Mouse (Mus musculus) limb, embryonic 10.5 days (tissue): ENCODE results near the gene Vax1. TPM values are rescaled to one million over a fixed set of nuclear protein-coding genes. Genes with fewer than 3 reads are reported as not detected.

Source experiments
- DNase-seq: peaks from one replicate; pipeline ENCODE4 v3.0.0-alpha.2; 2017; ENCODE audit warnings: low spot score
- H3K27ac ChIP-seq: fragments of 300-500 bp; sonication (generic); 2 replicates; pipeline ENCODE4 v1.5.1; 2016; ENCODE audit warnings: mild to moderate bottlenecking
- H3K27me3 ChIP-seq: fragments of 300-500 bp; sonication (generic); 2 replicates; pipeline ENCODE4 v1.6.1; 2016; ENCODE audit warnings: low read depth, mild to moderate bottlenecking; ENCODE audit not compliant: poor library complexity, severe bottlenecking
- H3K36me3 ChIP-seq: fragments of 300-500 bp; sonication (generic); 2 replicates; pipeline ENCODE4 v1.6.1; 2016; ENCODE audit warnings: mild to moderate bottlenecking, moderate library complexity
- H3K4me1 ChIP-seq: fragments of 300-500 bp; sonication (generic); 2 replicates; pipeline ENCODE4 v1.6.1; 2016
- H3K4me3 ChIP-seq: fragments of 300-500 bp; sonication (generic); 2 replicates; pipeline ENCODE4 v1.5.1; 2016; ENCODE audit warnings: mild to moderate bottlenecking, moderate library complexity
- H3K9me3 ChIP-seq: fragments of 300-500 bp; sonication (generic); replicated peaks from 2 replicates; pipeline ENCODE4 v1.6.1; 2016; ENCODE audit warnings: mild to moderate bottlenecking
- WGBS: fragments of 180-500 bp; shearing (Covaris S2); methylation state at CpG from one replicate; pipeline ENCODE4 v1.1.7; 2016; 5-methylcytosine and 5-hydroxymethylcytosine counted together
- polyA plus RNA-seq: library from polyadenylated mRNA; unstranded; fragments of >200 nt; fragmentation: Nextera tagmentation; extraction: Ambion mirVana; gene quantifications from 2 replicates; pipeline ENCODE4 v1.2.1, GENCODE M21; 2016

Gene Vax1
- polyA plus RNA-seq, 1 experiment from 2014 or later, result not detected

DNA sequence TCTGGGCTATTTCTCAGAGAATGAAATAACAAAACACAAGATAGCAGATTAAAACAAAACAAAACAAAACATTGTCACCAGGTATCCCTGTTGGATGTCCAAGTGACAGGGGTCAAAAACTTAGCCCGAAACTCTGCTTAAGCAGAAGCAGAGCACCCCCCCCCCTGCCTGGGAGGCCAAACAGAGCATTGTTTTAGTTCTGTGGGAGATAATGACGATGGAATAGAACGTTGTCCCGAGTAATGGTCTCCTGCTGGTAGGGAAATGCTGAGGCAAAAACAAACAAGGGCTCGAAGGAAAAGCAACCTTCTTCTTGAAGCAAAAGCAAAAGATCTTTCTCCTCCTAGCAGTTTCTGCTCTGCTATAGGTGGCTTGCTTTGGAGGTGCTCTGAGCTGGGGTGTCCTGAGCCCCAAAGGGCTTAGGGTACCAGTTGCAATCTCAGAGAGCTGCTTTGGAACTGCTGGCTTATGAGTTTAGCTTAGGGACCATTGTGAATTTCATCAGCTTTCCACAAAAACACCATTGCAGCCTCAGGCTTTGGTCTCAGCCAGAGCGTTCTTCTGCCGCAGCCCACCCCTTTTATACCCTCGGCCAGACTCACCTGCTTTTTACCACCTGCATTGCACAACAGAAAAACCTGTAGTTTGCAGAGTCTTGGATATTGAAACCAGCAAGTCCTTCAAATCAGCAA, 20.7 kb upstream of the Vax1 start:
- H3K9me3 ChIP-seq, result no peaks in the 10 kb centered on the region
- peaks cover 100% of the 10 kb centered on the region for H3K27me3 ChIP-seq
- peaks cover 28% of the 10 kb centered on the region for H3K4me1 ChIP-seq
- H3K27ac ChIP-seq, result no peak overlapping the region
- under 1% methylated on average over 8 of the region's 8 CpGs for WGBS
- H3K36me3 ChIP-seq, result no peaks in the 10 kb centered on the region
- DNase-seq, result peak; percentile 40
- H3K4me3 ChIP-seq, result no peak overlapping the region

DNA sequence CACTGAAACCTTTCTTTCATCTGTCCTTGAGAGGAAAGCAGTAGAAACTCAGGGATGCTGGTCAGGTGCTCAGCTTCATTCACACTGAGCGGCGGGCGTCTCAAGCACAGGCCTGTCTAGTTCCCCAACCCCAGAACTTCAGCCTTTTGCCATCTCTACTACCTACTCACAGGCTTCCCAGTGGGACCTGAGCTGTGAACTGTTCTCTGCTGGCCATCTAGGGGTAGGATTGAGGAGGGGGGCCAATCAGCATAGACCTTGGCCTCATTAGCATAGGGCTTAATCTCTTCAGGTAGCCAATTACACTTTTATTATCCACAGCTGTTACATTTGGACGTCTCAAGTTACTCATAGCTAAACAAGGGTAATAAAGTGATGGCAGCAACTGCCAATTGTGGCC, 19.1 kb upstream of the Vax1 start:
- H3K27ac ChIP-seq, result no peak overlapping the region
- H3K9me3 ChIP-seq, result no peaks in the 10 kb centered on the region
- peaks cover 16% of the 10 kb centered on the region for H3K4me1 ChIP-seq
- H3K27me3 ChIP-seq, result peaks cover 99% of the 10 kb centered on the region
- no peak overlapping the region for H3K4me3 ChIP-seq
- WGBS, result 2% methylated on average over 4 of the region's 4 CpGs
- peak; percentile 39 for DNase-seq
- no peaks in the 10 kb centered on the region for H3K36me3 ChIP-seq

DNA sequence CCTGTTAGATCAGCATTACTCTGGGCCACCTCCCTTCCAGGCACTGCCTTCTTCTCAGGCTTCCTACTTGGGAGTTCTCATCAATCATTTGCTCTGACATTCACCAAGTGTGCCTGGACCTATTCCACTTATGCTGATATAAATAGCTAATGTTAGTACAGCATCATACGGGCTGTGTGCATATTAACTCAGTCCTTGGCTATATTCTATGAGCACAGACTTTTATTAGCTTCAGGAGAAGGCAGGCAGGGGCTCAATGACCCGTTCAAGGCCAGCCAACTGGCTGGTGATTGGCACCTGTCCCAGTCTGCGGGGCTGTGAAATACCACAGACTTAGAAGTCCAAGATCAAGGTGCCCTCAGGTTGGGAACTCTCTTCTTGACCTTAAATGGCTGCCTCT, 14.1 kb upstream of the Vax1 start:
- no peak for DNase-seq
- 54% methylated on average over 3 of the region's 3 CpGs for WGBS
- peaks cover 7% of the 10 kb centered on the region for H3K4me1 ChIP-seq
- H3K27ac ChIP-seq, result no peak overlapping the region
- no peak overlapping the region for H3K4me3 ChIP-seq
- H3K36me3 ChIP-seq, result no peaks in the 10 kb centered on the region
- peaks cover 80% of the 10 kb centered on the region for H3K27me3 ChIP-seq
- no peaks in the 10 kb centered on the region for H3K9me3 ChIP-seq

DNA sequence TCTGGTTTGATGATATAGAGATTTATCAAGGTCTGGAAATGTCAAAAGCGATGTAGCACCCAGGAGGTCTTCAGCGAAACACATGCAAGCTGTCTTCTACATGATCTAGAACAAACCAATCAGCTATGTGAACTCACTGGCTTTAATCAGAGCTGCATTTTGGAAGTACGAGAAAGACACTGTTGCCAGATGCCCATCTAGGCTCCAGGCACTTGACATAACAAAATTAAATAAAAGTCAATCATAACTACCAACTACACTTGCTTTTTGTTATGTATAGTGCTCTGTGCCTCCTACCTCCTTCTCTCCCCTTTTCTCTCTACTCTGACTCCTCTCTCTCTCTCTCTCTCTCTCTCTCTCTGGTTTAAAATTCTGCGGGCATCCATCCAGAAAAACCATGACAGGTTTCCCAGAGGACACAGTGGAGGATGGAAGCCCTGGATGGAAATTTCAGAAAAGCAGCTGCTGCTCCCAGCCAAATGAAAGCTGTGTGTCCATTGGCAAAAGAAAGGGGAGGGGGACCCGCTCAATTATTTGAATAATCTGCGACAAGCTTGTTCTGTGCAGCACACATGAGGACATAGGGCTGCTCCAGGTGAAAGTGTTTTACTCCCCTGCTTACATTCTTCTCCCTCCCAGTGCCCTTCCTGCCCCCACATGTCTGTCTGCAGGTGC, 3.6 kb upstream of the Vax1 start:
- Histone ChIP-seq H3K27me3 (peaks cover 100% of the 10 kb centered on the region), H3K4me1 (peaks cover 31% of the 10 kb centered on the region), H3K27ac (no peak overlapping the region), H3K36me3 (no peaks in the 10 kb centered on the region), H3K9me3 (no peaks in the 10 kb centered on the region), H3K4me3 (no peak overlapping the region)
- DNase-seq, result no peak
- 17% methylated on average over 6 of the region's 6 CpGs for WGBS

DNA sequence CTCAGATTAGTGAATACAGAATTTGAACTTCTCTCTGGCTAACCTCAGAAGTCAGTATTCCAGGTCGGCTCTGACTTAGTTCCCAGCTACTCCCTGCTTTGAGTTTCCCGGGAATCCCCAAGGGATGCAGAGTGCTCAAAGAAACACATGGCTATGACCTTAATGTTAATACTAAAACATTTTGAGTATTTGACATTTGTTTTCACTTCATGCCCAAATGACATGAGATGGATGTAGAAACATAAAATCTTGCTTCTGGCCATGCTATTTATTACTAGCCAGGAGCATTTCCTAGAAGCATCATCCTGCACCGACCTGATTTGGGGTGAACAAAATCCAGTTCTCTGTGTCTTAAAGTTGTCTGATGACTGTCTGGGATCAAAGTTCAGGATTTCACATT, 2.9 kb upstream of the Vax1 start:
- peaks cover 31% of the 10 kb centered on the region for H3K4me1 ChIP-seq
- no peaks in the 10 kb centered on the region for H3K36me3 ChIP-seq
- H3K27ac ChIP-seq, result no peak overlapping the region
- H3K4me3 ChIP-seq, result no peak overlapping the region
- H3K27me3 ChIP-seq, result peaks cover 100% of the 10 kb centered on the region
- WGBS, result 2% methylated on average over 3 of the region's 3 CpGs
- no peaks in the 10 kb centered on the region for H3K9me3 ChIP-seq
- no peak for DNase-seq

DNA sequence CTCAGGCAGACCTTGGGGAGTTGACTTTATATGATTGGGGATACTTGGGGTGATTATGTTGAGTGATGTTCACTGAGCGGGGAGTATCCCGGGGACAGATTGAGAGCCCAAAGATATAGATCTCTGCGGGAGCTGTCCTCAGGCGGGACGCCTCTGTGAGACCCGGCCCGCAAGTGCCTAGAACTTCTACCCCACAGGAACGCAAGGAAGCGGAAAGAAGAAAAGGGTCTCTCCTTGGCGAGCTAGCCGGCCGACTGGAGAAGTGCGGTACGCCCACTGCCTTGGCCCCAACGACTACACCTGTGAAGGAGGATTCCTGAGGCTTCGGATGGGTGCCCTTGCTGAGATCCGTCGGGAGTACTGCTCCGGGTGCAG, 2.0 kb upstream of the Vax1 start:
- Histone ChIP-seq H3K9me3 (no peaks in the 10 kb centered on the region), H3K4me1 (peaks cover 34% of the 10 kb centered on the region), H3K27ac (no peak overlapping the region), H3K4me3 (peak overlapping the region; percentile 34), H3K36me3 (no peaks in the 10 kb centered on the region), H3K27me3 (peaks cover 100% of the 10 kb centered on the region)
- WGBS, result 0% methylated on average over 15 of the region's 19 CpGs
- DNase-seq, result peak; percentile 56

DNA sequence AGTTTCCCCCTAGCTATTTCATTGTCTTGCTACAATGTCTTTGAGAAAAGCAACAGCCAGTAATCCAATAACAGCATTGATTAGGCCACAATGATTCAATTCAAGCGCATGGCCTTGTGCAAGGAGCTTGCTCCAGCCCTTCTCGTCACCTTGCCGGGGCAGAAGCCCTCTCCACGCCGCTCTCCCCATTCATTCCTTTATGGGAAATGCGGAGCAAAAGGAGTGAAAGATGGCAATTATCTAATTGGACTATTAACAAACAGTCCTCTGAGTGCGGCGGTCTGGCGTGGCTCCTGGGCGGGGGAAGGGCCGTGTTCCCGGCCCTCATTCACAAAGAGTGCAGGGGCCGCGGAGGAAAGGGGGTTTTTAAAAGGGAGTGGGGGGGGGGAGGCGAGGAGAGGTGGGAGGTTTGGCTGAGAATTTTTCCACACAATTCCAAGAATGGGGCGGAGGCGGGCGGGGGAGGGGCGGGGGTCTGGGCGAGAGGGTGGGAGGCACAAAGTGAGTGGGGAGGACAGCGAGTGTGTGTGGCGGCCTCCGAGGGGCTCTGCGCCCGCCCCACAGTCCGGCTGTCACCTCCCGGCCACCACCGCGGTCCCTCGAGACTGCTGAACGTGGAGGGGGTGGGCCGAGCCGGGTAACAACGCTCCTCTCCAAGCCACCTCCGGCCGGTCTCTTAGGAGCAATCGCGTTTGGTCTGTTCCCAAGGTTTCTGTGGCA, 1.5 kb upstream of the Vax1 start:
- peaks cover 40% of the 10 kb centered on the region for H3K4me1 ChIP-seq
- peaks cover 100% of the 10 kb centered on the region for H3K27me3 ChIP-seq
- H3K27ac ChIP-seq, result no peak overlapping the region
- DNase-seq, result peak; percentile 43
- no peaks in the 10 kb centered on the region for H3K9me3 ChIP-seq
- H3K4me3 ChIP-seq, result peak overlapping the region; percentile 34
- 1% methylated on average over 33 of the region's 38 CpGs for WGBS
- no peaks in the 10 kb centered on the region for H3K36me3 ChIP-seq

DNA sequence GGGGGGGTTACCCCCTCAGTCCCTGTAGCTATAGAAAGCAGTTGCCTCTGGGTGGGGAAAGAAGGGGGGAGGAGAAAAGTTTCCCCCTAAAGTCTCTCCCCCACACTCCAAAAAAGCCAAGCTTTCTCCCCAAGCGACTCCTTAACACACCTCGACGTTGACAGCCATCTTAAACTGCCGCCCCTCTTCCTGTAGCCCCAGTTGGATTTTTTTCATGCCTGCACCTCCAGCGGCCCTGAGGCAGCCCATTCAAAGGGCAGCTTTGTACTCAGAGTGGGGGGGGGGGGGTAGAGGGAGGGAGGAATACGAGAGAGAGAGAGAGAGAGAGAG, 875 bp upstream of the Vax1 start:
- H3K4me3 ChIP-seq, result no peak overlapping the region
- DNase-seq, result peak; percentile 46

DNA sequence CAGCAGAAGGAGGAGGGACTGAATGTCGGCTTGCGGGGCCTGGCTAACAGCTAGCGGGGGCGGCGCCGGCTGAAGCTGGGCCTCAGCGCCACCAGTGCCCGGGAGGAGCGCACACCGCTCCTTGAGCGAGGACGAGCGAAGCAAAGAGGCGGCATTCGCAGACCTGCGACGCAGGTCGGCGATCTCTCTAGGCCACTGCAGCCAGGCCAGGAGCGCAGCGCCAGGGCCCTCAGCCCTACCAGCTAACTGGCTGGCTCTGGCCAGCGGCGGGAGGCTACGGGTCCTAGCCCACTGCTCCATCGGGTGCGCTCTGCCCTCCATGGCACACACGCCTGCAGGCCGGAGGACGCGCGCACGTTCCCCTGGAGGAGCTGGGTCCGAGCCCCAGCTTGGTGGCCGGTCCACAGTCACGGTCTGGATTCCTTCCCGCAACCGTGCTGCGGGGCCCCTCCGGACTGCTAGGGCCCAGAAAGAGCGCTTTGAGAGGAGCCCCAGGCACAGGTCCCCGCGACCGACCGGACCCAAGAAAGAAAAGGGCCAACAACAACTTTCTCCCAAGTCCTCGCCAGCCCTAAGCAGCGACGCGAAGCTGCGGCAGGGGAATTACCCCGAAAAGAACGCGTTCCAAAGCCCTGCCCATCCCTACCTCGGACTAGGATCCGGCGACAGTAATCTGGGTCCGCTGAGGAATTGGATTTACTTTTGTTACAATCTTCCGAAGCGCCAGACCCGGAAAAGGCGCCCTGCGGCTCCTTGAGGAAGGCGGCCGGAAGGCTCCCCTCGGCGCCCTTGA, 517 bp downstream of the Vax1 start:
- WGBS, result under 1% methylated on average over 65 of the region's 65 CpGs
- Histone ChIP-seq H3K36me3 (no peaks in the 10 kb centered on the region), H3K9me3 (no peaks in the 10 kb centered on the region), H3K27me3 (peaks cover 100% of the 10 kb centered on the region), H3K27ac (peak overlapping the region; percentile 22), H3K4me3 (peak overlapping the region; percentile 44), H3K4me1 (peaks cover 49% of the 10 kb centered on the region)
- peak; percentile 77 for DNase-seq

More for the DNA sequence above, 875 bp upstream of the Vax1 start:
- H3K4me1 ChIP-seq, result peaks cover 46% of the 10 kb centered on the region
- under 1% methylated on average over 6 of the region's 6 CpGs for WGBS
- no peaks in the 10 kb centered on the region for H3K9me3 ChIP-seq
- no peaks in the 10 kb centered on the region for H3K36me3 ChIP-seq
- no peak overlapping the region for H3K27ac ChIP-seq
- peaks cover 100% of the 10 kb centered on the region for H3K27me3 ChIP-seq

DNA sequence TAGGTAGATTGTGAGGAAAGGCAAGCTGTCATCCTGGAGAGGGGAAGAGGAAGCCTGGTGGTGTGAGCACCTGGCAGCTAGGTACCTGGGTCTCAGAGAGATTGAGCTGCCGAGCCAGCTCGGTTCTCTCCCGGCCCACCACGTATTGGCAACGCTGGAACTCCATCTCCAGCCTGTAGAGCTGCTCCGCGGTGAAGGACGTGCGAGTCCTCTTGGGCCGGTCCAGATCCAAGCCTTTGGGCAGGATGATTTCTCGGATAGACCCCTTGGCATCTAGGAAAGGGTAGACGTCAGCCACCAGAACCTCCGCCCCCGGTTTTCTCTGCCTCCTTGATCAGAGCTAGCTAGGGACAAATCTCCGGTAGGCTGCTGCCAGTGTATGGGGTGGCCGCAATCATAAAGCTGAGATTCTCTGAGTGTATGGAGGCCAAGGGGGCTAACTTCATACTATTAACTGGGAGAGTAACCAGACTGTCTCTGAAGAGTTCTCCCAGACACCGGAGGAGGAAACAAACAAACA, 1.4 kb downstream of the Vax1 start:
- Histone ChIP-seq H3K27ac (no peak overlapping the region), H3K9me3 (no peaks in the 10 kb centered on the region), H3K36me3 (no peaks in the 10 kb centered on the region), H3K27me3 (peaks cover 100% of the 10 kb centered on the region), H3K4me3 (no peak overlapping the region), H3K4me1 (peaks cover 49% of the 10 kb centered on the region)
- DNase-seq, result peak; percentile 52
- WGBS, result 2% methylated on average over 17 of the region's 17 CpGs

DNA sequence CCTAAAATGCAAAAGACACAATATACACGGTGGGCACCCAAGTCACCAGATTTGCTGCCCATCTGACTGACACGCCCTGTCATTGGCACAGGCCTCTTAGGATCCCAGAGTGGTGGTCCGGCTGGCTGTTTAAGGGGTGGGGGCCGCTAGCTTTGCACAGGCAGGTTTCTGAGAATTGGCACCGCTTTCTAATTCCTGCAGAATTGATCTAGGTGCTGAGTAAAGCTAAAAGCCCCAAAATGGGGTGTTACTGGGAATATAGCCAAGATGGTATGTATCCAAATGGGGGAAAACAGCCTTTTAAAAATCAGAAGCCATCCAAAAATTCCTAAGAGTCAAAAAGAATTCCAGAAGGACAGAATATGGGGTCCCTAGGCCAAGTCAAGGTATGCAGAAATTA, 2.0 kb downstream of the Vax1 start:
- peaks cover 49% of the 10 kb centered on the region for H3K4me1 ChIP-seq
- no peak for DNase-seq
- no peak overlapping the region for H3K27ac ChIP-seq
- H3K4me3 ChIP-seq, result no peak overlapping the region
- H3K36me3 ChIP-seq, result no peaks in the 10 kb centered on the region
- 11% methylated on average over 5 of the region's 5 CpGs for WGBS
- no peaks in the 10 kb centered on the region for H3K9me3 ChIP-seq
- peaks cover 100% of the 10 kb centered on the region for H3K27me3 ChIP-seq

DNA sequence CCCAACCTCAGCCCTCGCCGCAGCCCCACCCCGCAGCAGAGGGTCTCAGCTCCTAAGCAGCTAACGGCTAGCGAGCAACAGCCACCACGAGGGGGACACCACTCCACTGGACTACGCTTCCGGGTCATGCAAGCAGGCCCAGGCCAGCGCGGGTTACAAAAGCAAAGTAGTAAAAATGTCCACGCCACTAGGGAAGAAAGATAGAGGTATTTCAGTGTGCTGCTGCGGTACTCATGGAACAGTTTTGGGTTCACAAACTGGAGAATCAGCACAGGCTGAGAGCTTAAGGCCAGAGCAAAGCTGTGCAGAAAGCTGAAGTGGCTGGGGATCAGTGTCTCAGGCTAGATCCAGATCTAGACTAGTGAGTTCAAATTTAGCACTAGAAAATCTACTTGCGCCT, 3.0 kb downstream of the Vax1 start:
- Histone ChIP-seq H3K36me3 (no peaks in the 10 kb centered on the region), H3K27ac (peak overlapping the region; percentile 81), H3K9me3 (no peaks in the 10 kb centered on the region), H3K4me3 (peak overlapping the region; percentile 56), H3K4me1 (peaks cover 48% of the 10 kb centered on the region), H3K27me3 (peaks cover 100% of the 10 kb centered on the region)
- 2% methylated on average over 13 of the region's 13 CpGs for WGBS
- DNase-seq, result no peak
